Mouse (Mus musculus) urinary bladder, postnatal 36 days (tissue): ENCODE data around the gene Fam90a1a.
"Not testable (repeated sequence)": the region's sequence is repeated elsewhere in the genome, so short reads cannot be mapped to it uniquely, and the experiment has no call there.

Experiments
- DNase-seq, 2 experiments: peaks; one replicate each; pipeline ENCODE4 v3.0.0; 2022; ENCODE audit warnings: low spot score in 2 of 2, mixed read lengths in 1 of 2

The Fam90a1a gene

GRCm38 (mm10) chr8:21958414-21958813 lies at the start of gene Fam90a1a:
Gene Fam90a1a (plus strand): TSS chr8:21958714.
- no peak for DNase-seq

GRCm38 (mm10) chr8:21911931-21912330 lies 46.6 kb upstream of the Fam90a1a start:
- no peak for DNase-seq

- no peak for DNase-seq
Observed at GRCm38 (mm10) chr8:21912554-21912953, 46.0 kb upstream of the Fam90a1a start.

- DNase-seq = no peak
Observed at GRCm38 (mm10) chr8:21915625-21916024, 42.9 kb upstream of the Fam90a1a start.

- DNase-seq = not testable (repeated sequence)
Observed at GRCm38 (mm10) chr8:21930754-21931153, 27.8 kb upstream of the Fam90a1a start.

GRCm38 (mm10) chr8:21932610-21933009 lies 25.9 kb upstream of the Fam90a1a start, which contains the start of gene Defb15:
Gene Defb15 (minus strand): TSS chr8:21932710.
- DNase-seq = no peak

- DNase-seq = not testable (repeated sequence)
Observed at GRCm38 (mm10) chr8:21938052-21938451, 20.5 kb upstream of the Fam90a1a start, which contains the start of gene Defb35. Gene Defb35 (plus strand): TSS chr8:21938352.

GRCm38 (mm10) chr8:21946462-21946861 lies 12.1 kb upstream of the Fam90a1a start, which contains the start of gene Defb13:
Gene Defb13 (plus strand): TSS chr8:21946762.
- no peak for DNase-seq

GRCm38 (mm10) chr8:21947311-21948017 lies 11.1 kb upstream of the Fam90a1a start:
- DNase-seq = no peak

GRCm38 (mm10) chr8:21955321-21955720 lies 3.2 kb upstream of the Fam90a1a start:
- DNase-seq = peak; percentile 15 to 43

- no peak for DNase-seq
Observed at GRCm38 (mm10) chr8:21956336-21956735, 2.2 kb upstream of the Fam90a1a start.

- DNase-seq = no peak
Observed at GRCm38 (mm10) chr8:21966646-21967045, 8.1 kb downstream of the Fam90a1a start.

- DNase-seq = no peak
Observed at GRCm38 (mm10) chr8:21969475-21969874, 11.0 kb downstream of the Fam90a1a start, which contains the start of gene Ccdc70. Gene Ccdc70 (plus strand): TSS chr8:21969775.

- DNase-seq = no peak
Observed at GRCm38 (mm10) chr8:21978193-21978592, 19.7 kb downstream of the Fam90a1a start.

GRCm38 (mm10) chr8:21981664-21982337 lies 23.3 kb downstream of the Fam90a1a start:
- DNase-seq = no peak

- DNase-seq = peak; percentile 35 to 44
Observed at GRCm38 (mm10) chr8:21992184-21992583, 33.7 kb downstream of the Fam90a1a start.

- no peak for DNase-seq
Observed at GRCm38 (mm10) chr8:21995181-21995580, 36.7 kb downstream of the Fam90a1a start.

GRCm38 (mm10) chr8:22004750-22005522 lies 46.4 kb downstream of the Fam90a1a start:
- no peak for DNase-seq

- DNase-seq = no peak
Observed at GRCm38 (mm10) chr8:22006423-22006822, 47.9 kb downstream of the Fam90a1a start.

GRCm38 (mm10) chr8:22009403-22009802 lies 50.9 kb downstream of the Fam90a1a start:
- DNase-seq = no peak

- DNase-seq = no peak
Observed at GRCm38 (mm10) chr8:22013034-22013707, 54.7 kb downstream of the Fam90a1a start.
